Mouse (Mus musculus): ENCODE results near the gene Apobec3.

DNA sequence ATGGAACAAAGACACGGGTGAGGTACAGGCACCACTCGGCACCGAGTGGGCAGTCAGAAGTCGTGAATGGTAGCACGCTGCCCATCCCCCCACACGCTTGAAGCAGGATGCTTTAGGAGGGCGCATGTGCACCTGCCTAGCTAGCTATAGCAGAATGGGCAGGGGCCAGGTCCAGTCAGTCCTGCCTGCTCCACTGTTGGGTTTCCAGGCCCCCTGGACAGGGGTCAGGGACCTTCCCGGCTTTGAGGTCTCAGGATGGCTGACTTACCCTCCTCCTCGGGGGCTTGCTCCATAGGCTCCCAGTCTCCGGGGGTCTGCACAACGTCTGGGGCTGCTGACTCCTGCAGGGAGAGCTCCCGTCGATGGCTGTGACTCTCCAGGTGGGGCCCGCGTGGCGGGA, 27.0 kb downstream of the Apobec3 start:
- TF ChIP-seq EP300 (IDR thresholded peaks at IDR 0.05; ENCODE audit: low read depth) = no peak
- TF ChIP-seq CTCF (IDR thresholded peaks at IDR 0.05; ENCODE audit: low read depth) = no peak
